Mouse (Mus musculus): Measurements from ENCODE around the gene Tapbp. TPM values are rescaled to one million over a fixed set of nuclear protein-coding genes. Genes with fewer than 3 reads are reported as not detected.
"Not testable (repeated sequence)": the region's sequence is repeated elsewhere in the genome, so short reads cannot be mapped to it uniquely, and the experiment has no call there.

Gene Tapbp
- 22.0 and 23.4 TPM in 2 replicates for polyA plus RNA-seq (2014; fragmentation: Nextera tagmentation; extraction: Ambion mirVana)

- H3K4me1 ChIP-seq (ENCODE audit: control insufficient read depth, insufficient read depth, low read length) = peaks cover 20% of the 10 kb centered on the region
- peak; percentile 84 for ATAC-seq (replicated peaks; ENCODE audit: insufficient number of reproducible peaks, low FRiP score, low TSS enrichment)
- no peaks in the 10 kb centered on the region for H3K9me3 ChIP-seq (replicated peaks; ENCODE audit: control insufficient read depth, low read length)
- peaks cover 3% of the 10 kb centered on the region; the same call in 1 of the 2 replicates for H3K27me3 ChIP-seq (ENCODE audit: control insufficient read depth, insufficient read depth, low read length)
- peak within 1 kb of the TSS; percentile 76 for H3K9ac ChIP-seq (ENCODE audit: low read depth, low read length)
- H3K4me3 ChIP-seq (ENCODE audit: low read depth, low read length) = peak within 1 kb of the TSS; percentile 66
- H3K36me3 ChIP-seq (ENCODE audit: control insufficient read depth, insufficient read depth, low read length) = peaks cover 31% of the 10 kb centered on the region
- H3K27ac ChIP-seq (ENCODE audit: low read depth, low read length) = peak within 1 kb of the TSS; percentile 86
- H3K4me2 ChIP-seq = peak within 1 kb of the TSS; percentile 70
- 0% methylated on average over 33 of the region's 34 CpGs for WGBS (ENCODE audit: insufficient replicate concordance)
These were observed at the start of gene Tapbp, which contains the start of gene Zbtb22 for GRCm38 (mm10) chr17:33915671-33916250. Tapbp (plus strand) TSS chr17:33915899. Zbtb22 (plus strand) TSS chr17:33915904.

- H3K4me1 ChIP-seq (ENCODE audit: control insufficient read depth, insufficient read depth, low read length); H3K9me3 ChIP-seq (replicated peaks; ENCODE audit: control insufficient read depth, low read length); ATAC-seq (replicated peaks; ENCODE audit: insufficient number of reproducible peaks, low FRiP score, low TSS enrichment); H3K9ac ChIP-seq (ENCODE audit: low read depth, low read length); H3K4me3 ChIP-seq (ENCODE audit: low read depth, low read length); H3K4me2 ChIP-seq; H3K27ac ChIP-seq (ENCODE audit: low read depth, low read length); H3K36me3 ChIP-seq (ENCODE audit: control insufficient read depth, insufficient read depth, low read length); H3K27me3 ChIP-seq (ENCODE audit: control insufficient read depth, insufficient read depth, low read length): not testable (repeated sequence)
- WGBS (ENCODE audit: insufficient replicate concordance) = 90% methylated on average over 3 of the region's 12 CpGs
These were observed 42.2 kb upstream of the Tapbp start, which contains the start of gene Gm7029 for GRCm38 (mm10) chr17:33873537-33873936. Gm7029 (plus strand) TSS chr17:33873837.

- H3K4me2 ChIP-seq = no peak overlapping the region
- no peaks in the 10 kb centered on the region for H3K9me3 ChIP-seq (replicated peaks; ENCODE audit: control insufficient read depth, low read length)
- H3K27ac ChIP-seq (ENCODE audit: low read depth, low read length) = no peak overlapping the region
- no peak overlapping the region for H3K4me3 ChIP-seq (ENCODE audit: low read depth, low read length)
- H3K4me1 ChIP-seq (ENCODE audit: control insufficient read depth, insufficient read depth, low read length) = no peaks in the 10 kb centered on the region
- ATAC-seq (replicated peaks; ENCODE audit: insufficient number of reproducible peaks, low FRiP score, low TSS enrichment) = no peak
- peaks cover 2% of the 10 kb centered on the region; the same call in 1 of the 2 replicates for H3K36me3 ChIP-seq (ENCODE audit: control insufficient read depth, insufficient read depth, low read length)
- no peak overlapping the region for H3K9ac ChIP-seq (ENCODE audit: low read depth, low read length)
- WGBS (ENCODE audit: insufficient replicate concordance) = 83% methylated on average over 11 of the region's 11 CpGs
- H3K27me3 ChIP-seq (ENCODE audit: control insufficient read depth, insufficient read depth, low read length) = no peaks in the 10 kb centered on the region
These were observed 41.3 kb upstream of the Tapbp start for GRCm38 (mm10) chr17:33874411-33874810.

- not testable (repeated sequence) for ATAC-seq (replicated peaks; ENCODE audit: insufficient number of reproducible peaks, low FRiP score, low TSS enrichment); H3K27me3 ChIP-seq (ENCODE audit: control insufficient read depth, insufficient read depth, low read length); H3K9ac ChIP-seq (ENCODE audit: low read depth, low read length); H3K4me3 ChIP-seq (ENCODE audit: low read depth, low read length); H3K9me3 ChIP-seq (replicated peaks; ENCODE audit: control insufficient read depth, low read length); H3K27ac ChIP-seq (ENCODE audit: low read depth, low read length); H3K36me3 ChIP-seq (ENCODE audit: control insufficient read depth, insufficient read depth, low read length); H3K4me1 ChIP-seq (ENCODE audit: control insufficient read depth, insufficient read depth, low read length); H3K4me2 ChIP-seq
- 83% methylated on average over 5 of the region's 5 CpGs for WGBS (ENCODE audit: insufficient replicate concordance)
These were observed 39.9 kb upstream of the Tapbp start for GRCm38 (mm10) chr17:33875797-33876196.

- not testable (repeated sequence) for H3K27me3 ChIP-seq (ENCODE audit: control insufficient read depth, insufficient read depth, low read length); H3K9me3 ChIP-seq (replicated peaks; ENCODE audit: control insufficient read depth, low read length); ATAC-seq (replicated peaks; ENCODE audit: insufficient number of reproducible peaks, low FRiP score, low TSS enrichment); H3K4me3 ChIP-seq (ENCODE audit: low read depth, low read length); H3K27ac ChIP-seq (ENCODE audit: low read depth, low read length); H3K9ac ChIP-seq (ENCODE audit: low read depth, low read length); H3K4me2 ChIP-seq; H3K4me1 ChIP-seq (ENCODE audit: control insufficient read depth, insufficient read depth, low read length); H3K36me3 ChIP-seq (ENCODE audit: control insufficient read depth, insufficient read depth, low read length)
- 91% methylated on average over 10 of the region's 11 CpGs for WGBS (ENCODE audit: insufficient replicate concordance)
These were observed 31.4 kb upstream of the Tapbp start for GRCm38 (mm10) chr17:33884320-33884719.

GRCm38 (mm10) chr17:33887802-33888201, 27.9 kb upstream of the Tapbp start:
- H3K36me3 ChIP-seq (ENCODE audit: control insufficient read depth, insufficient read depth, low read length); H3K4me3 ChIP-seq (ENCODE audit: low read depth, low read length); H3K4me1 ChIP-seq (ENCODE audit: control insufficient read depth, insufficient read depth, low read length); H3K9me3 ChIP-seq (replicated peaks; ENCODE audit: control insufficient read depth, low read length); H3K27me3 ChIP-seq (ENCODE audit: control insufficient read depth, insufficient read depth, low read length); H3K27ac ChIP-seq (ENCODE audit: low read depth, low read length); ATAC-seq (replicated peaks; ENCODE audit: insufficient number of reproducible peaks, low FRiP score, low TSS enrichment); H3K4me2 ChIP-seq: not testable (repeated sequence)
- 0 out of 2 replicates have a peak overlapping the region, but pooled peaks have one; percentile 16 for H3K9ac ChIP-seq (ENCODE audit: low read depth, low read length)
- WGBS (ENCODE audit: insufficient replicate concordance) = 26% methylated on average over 2 of the region's 2 CpGs

- Histone ChIP-seq H3K4me2 (peak overlapping the region; percentile 60), H3K4me3 (ENCODE audit: low read depth, low read length) (peak overlapping the region; percentile 8; the same call in 1 of the 2 replicates)
- not testable (repeated sequence) for H3K9ac ChIP-seq (ENCODE audit: low read depth, low read length); H3K9me3 ChIP-seq (replicated peaks; ENCODE audit: control insufficient read depth, low read length); H3K27me3 ChIP-seq (ENCODE audit: control insufficient read depth, insufficient read depth, low read length); H3K36me3 ChIP-seq (ENCODE audit: control insufficient read depth, insufficient read depth, low read length); H3K4me1 ChIP-seq (ENCODE audit: control insufficient read depth, insufficient read depth, low read length); H3K27ac ChIP-seq (ENCODE audit: low read depth, low read length); ATAC-seq (replicated peaks; ENCODE audit: insufficient number of reproducible peaks, low FRiP score, low TSS enrichment)
These were observed 27.5 kb upstream of the Tapbp start for GRCm38 (mm10) chr17:33888230-33888629.

- H3K4me1 ChIP-seq (ENCODE audit: control insufficient read depth, insufficient read depth, low read length); H3K36me3 ChIP-seq (ENCODE audit: control insufficient read depth, insufficient read depth, low read length); H3K27me3 ChIP-seq (ENCODE audit: control insufficient read depth, insufficient read depth, low read length); H3K9me3 ChIP-seq (replicated peaks; ENCODE audit: control insufficient read depth, low read length): not testable (repeated sequence)
- Histone ChIP-seq H3K9ac (ENCODE audit: low read depth, low read length) (peak overlapping the region; percentile 80), H3K27ac (ENCODE audit: low read depth, low read length) (peak overlapping the region; percentile 65), H3K4me3 (ENCODE audit: low read depth, low read length) (peak overlapping the region; percentile 65), H3K4me2 (peak overlapping the region; percentile 60)
- peak; percentile 37 for ATAC-seq (replicated peaks; ENCODE audit: insufficient number of reproducible peaks, low FRiP score, low TSS enrichment)
- under 1% methylated on average over 42 of the region's 44 CpGs for WGBS (ENCODE audit: insufficient replicate concordance)
These were observed 25.7 kb upstream of the Tapbp start for GRCm38 (mm10) chr17:33889941-33890532.
